Mouse (Mus musculus) CH12.LX (cell line): ENCODE data around the gene Alg9. TPM values are rescaled to one million over a fixed set of nuclear protein-coding genes. Genes with fewer than 3 reads are reported as not detected.

Experiments used
- DNase-seq: peaks from one replicate; pipeline ENCODE4 v3.0.0-alpha.2; 2013; ENCODE audit errors: extremely low read depth
- H3K27ac ChIP-seq: 2 replicates; pipeline ENCODE4 v1.5.1; 2012; ENCODE audit warnings: low read depth, mild to moderate bottlenecking, control low read depth, moderate library complexity; ENCODE audit not compliant: insufficient read depth
- H3K27me3 ChIP-seq: replicated peaks from 2 replicates; pipeline ENCODE3; 2012; ENCODE audit warnings: inconsistent platforms
- H3K36me3 ChIP-seq, 2 experiments: replicated peaks in 1 of 2; 2 replicates each; pipeline versions ENCODE3 to v1.6.1; 2012; ENCODE audit warnings: inconsistent platforms in 1 of 2, low read length in 1 of 2, mild to moderate bottlenecking in 1 of 2, mixed read lengths in 1 of 2, moderate library complexity in 1 of 2; ENCODE audit not compliant: control insufficient read depth in 1 of 2, insufficient read depth in 1 of 2
- H3K4me1 ChIP-seq, 2 experiments: 2 replicates each; pipeline ENCODE4 v1.6.1; 2012; ENCODE audit warnings: inconsistent platforms in 1 of 2, moderate library complexity in 1 of 2; ENCODE audit not compliant: insufficient read depth in 2 of 2, control insufficient read depth in 1 of 2
- H3K4me2 ChIP-seq: 2 replicates; pipeline ENCODE4 v1.6.1; 2012; ENCODE audit warnings: low read depth, mild to moderate bottlenecking, control low read depth; ENCODE audit not compliant: poor library complexity, insufficient read depth, severe bottlenecking
- H3K4me3 ChIP-seq, 3 experiments: fragments of 150-350 bp in 1 of 3; sonication (generic) in 1 of 3; replicated peaks in 1 of 3; 2 replicates each; pipeline versions ENCODE3 to v1.5.1; 2011 to 2012; ENCODE audit warnings: low read depth in 2 of 3, low read length in 2 of 3, mild to moderate bottlenecking in 2 of 3, moderate library complexity in 2 of 3, control low read depth in 1 of 3, improper control_type of control experiment in 1 of 3, inconsistent platforms in 1 of 3, mixed read lengths in 1 of 3; ENCODE audit not compliant: poor library complexity in 1 of 3
- H3K79me2 ChIP-seq: replicated peaks from 2 replicates; pipeline ENCODE4 v1.6.1; 2012; ENCODE audit warnings: mild to moderate bottlenecking, moderate library complexity; ENCODE audit not compliant: control insufficient read depth, poor library complexity, insufficient read depth, severe bottlenecking; ENCODE audit errors: extremely low read depth
- H3K9ac ChIP-seq: 2 replicates; pipeline ENCODE4 v1.6.1; 2012; ENCODE audit warnings: low read depth, mild to moderate bottlenecking, control low read depth, moderate library complexity; ENCODE audit not compliant: insufficient read depth
- H3K9me3 ChIP-seq: replicated peaks from 2 replicates; pipeline ENCODE3; 2012; ENCODE audit warnings: low read length, inconsistent platforms, mixed read lengths
- BHLHE40 ChIP-seq: IDR thresholded peaks from 2 replicates; pipeline ENCODE4 v1.6.1; 2011; ENCODE audit warnings: mild to moderate bottlenecking, low read depth, low read length, improper control_type of control experiment
- CHD2 ChIP-seq: IDR thresholded peaks from 2 replicates; pipeline ENCODE4 v1.6.1; 2011; ENCODE audit warnings: low read length, improper control_type of control experiment
- CTCF ChIP-seq, 2 experiments: IDR thresholded peaks in 1 of 2; conservative IDR thresholded peaks in 1 of 2; 2 replicates each; pipeline ENCODE4 v1.5.1; 2011 to 2012; ENCODE audit warnings: low read depth in 2 of 2, low read length in 2 of 2, improper control_type of control experiment in 1 of 2, inconsistent platforms in 1 of 2, mild to moderate bottlenecking in 1 of 2, moderate library complexity in 1 of 2
- ELF1 ChIP-seq: IDR thresholded peaks from 2 replicates; pipeline ENCODE4 v1.6.1; 2014; ENCODE audit warnings: low read depth, mild to moderate bottlenecking, inconsistent platforms, low read length, improper control_type of control experiment
- ETS1 ChIP-seq: conservative IDR thresholded peaks from 2 replicates; pipeline ENCODE4 v1.6.1; 2012; ENCODE audit warnings: low read depth, mild to moderate bottlenecking, inconsistent platforms, low read length, improper control_type of control experiment, moderate library complexity
- IRF4 ChIP-seq: IDR thresholded peaks from 2 replicates; pipeline ENCODE4 v1.6.1; 2014; ENCODE audit warnings: low read depth, mild to moderate bottlenecking, inconsistent platforms, low read length, improper control_type of control experiment
- JUN ChIP-seq: IDR thresholded peaks from 2 replicates; pipeline ENCODE4 v1.6.1; 2011; ENCODE audit warnings: low read depth, mild to moderate bottlenecking, low read length, improper control_type of control experiment, moderate library complexity; ENCODE audit not compliant: insufficient read depth
- MAFK ChIP-seq: IDR thresholded peaks from 2 replicates; pipeline ENCODE4 v1.6.1; 2011; ENCODE audit warnings: low read length, improper control_type of control experiment; ENCODE audit not compliant: insufficient replicate concordance
- MAX ChIP-seq: IDR thresholded peaks from 2 replicates; pipeline ENCODE4 v1.6.1; 2011; ENCODE audit warnings: low read length, improper control_type of control experiment
- MAZ ChIP-seq: IDR thresholded peaks from 2 replicates; pipeline ENCODE4 v1.6.1; 2012; ENCODE audit warnings: low read depth, mild to moderate bottlenecking, inconsistent platforms, low read length, improper control_type of control experiment, moderate library complexity
- MEF2A ChIP-seq: IDR thresholded peaks from 2 replicates; pipeline ENCODE4 v1.6.1; 2014; ENCODE audit warnings: low read depth, mild to moderate bottlenecking, inconsistent platforms, low read length, improper control_type of control experiment, borderline replicate concordance
- NELFE ChIP-seq: IDR thresholded peaks from 2 replicates; pipeline ENCODE4 v1.6.1; 2011; ENCODE audit warnings: low read depth, low read length, improper control_type of control experiment
- NRF1 ChIP-seq: IDR thresholded peaks from 2 replicates; pipeline ENCODE4 v1.6.1; 2014; ENCODE audit warnings: low read depth, mild to moderate bottlenecking, inconsistent platforms, low read length, improper control_type of control experiment, moderate library complexity
- PAX5 ChIP-seq: IDR thresholded peaks from 2 replicates; pipeline ENCODE4 v1.6.1; 2012; ENCODE audit warnings: low read length, inconsistent platforms, mixed read lengths
- POLR2AphosphoS2 ChIP-seq: IDR thresholded peaks from 2 replicates; pipeline ENCODE4 v1.6.1; 2011; ENCODE audit warnings: low read depth, low read length, improper control_type of control experiment
- RAD21 ChIP-seq: IDR thresholded peaks from 2 replicates; pipeline ENCODE4 v1.6.1; 2011; ENCODE audit warnings: low read depth, mild to moderate bottlenecking, low read length, improper control_type of control experiment, moderate library complexity
- SIN3A ChIP-seq: IDR thresholded peaks from 2 replicates; pipeline ENCODE4 v1.6.1; 2012; ENCODE audit warnings: low read length, improper control_type of control experiment, inconsistent platforms
- SMC3 ChIP-seq: IDR thresholded peaks from 2 replicates; pipeline ENCODE4 v1.6.1; 2011; ENCODE audit warnings: low read depth, low read length, improper control_type of control experiment
- TCF12 ChIP-seq: IDR thresholded peaks from 2 replicates; pipeline ENCODE4 v1.6.1; 2014; ENCODE audit warnings: low read depth, mild to moderate bottlenecking, inconsistent platforms, low read length, improper control_type of control experiment
- USF1 ChIP-seq: IDR thresholded peaks from 2 replicates; pipeline ENCODE4 v1.6.1; 2014; ENCODE audit warnings: low read depth, mild to moderate bottlenecking, inconsistent platforms, low read length, improper control_type of control experiment
- USF2 ChIP-seq: conservative IDR thresholded peaks from 2 replicates; pipeline ENCODE4 v1.6.1; 2011; ENCODE audit warnings: low read depth, low read length, improper control_type of control experiment
- ZC3H11A ChIP-seq: IDR thresholded peaks from 2 replicates; pipeline ENCODE4 v1.6.1; 2012; ENCODE audit warnings: low read depth, mild to moderate bottlenecking, inconsistent platforms, low read length, improper control_type of control experiment
- ZKSCAN1 ChIP-seq: IDR thresholded peaks from 2 replicates; pipeline ENCODE4 v1.6.1; 2012; ENCODE audit warnings: low read depth, inconsistent platforms, low read length, improper control_type of control experiment, borderline replicate concordance
- ZMIZ1 ChIP-seq: IDR thresholded peaks from 2 replicates; pipeline ENCODE4 v1.6.1; 2012; ENCODE audit warnings: low read depth, mild to moderate bottlenecking, inconsistent platforms, low read length, improper control_type of control experiment
- dilution Hi-C: fragments of 300-500 bp; cut with MboI; formaldehyde crosslinking; loops from 2 replicates; pipeline ENCODE4 v1.14.3; 2020; ENCODE audit warnings: low sequenced_read_pairs; ENCODE audit not compliant: extremely low pct_unique_long_range_greater_than_20kb, extremely low pct_ligation_motif_present
- in situ Hi-C: fragments of 300-500 bp; cut with MboI; formaldehyde crosslinking; loops from 3 replicates; pipeline ENCODE4 v1.14.3; 2019; ENCODE audit warnings: low sequenced_read_pairs, low pct_ligation_motif_present, low pct_unique_long_range_greater_than_20kb, mixed read lengths
- polyA plus RNA-seq: library from polyadenylated mRNA; unstranded; fragments of >175 nt; gene quantifications from 2 replicates; pipeline ENCODE4 v1.2.1, GENCODE M21; 2012; ENCODE audit warnings: low read depth; ENCODE audit not compliant: insufficient read length
- total RNA-seq, 2 experiments: library from RNA; depleted of rRNA; stranded (reverse); fragments of 300-350 nt in 1 of 2; fragments of >200 nt in 1 of 2; gene quantifications; 2 replicates each; pipeline ENCODE4 v1.2.3; 2012 to 2014

The Alg9 gene
- total and polyA plus RNA-seq, 3 experiments, result 25.7 to 40.1 (median 39.6) TPM

GRCm38 (mm10) chr9:50865803-50866202 lies 91.0 kb downstream of the Alg9 start:
- dilution Hi-C loops (no loop called here), in situ Hi-C loops (no loop called here)
- H3K4me1 ChIP-seq, result peaks cover 0 to 2% of the 10 kb centered on the region in 2 experiments; a peak in 1 of 4 replicates
- DNase-seq, result no peak
- H3K4me2 ChIP-seq, result no peak overlapping the region
- no peak overlapping the region for H3K9ac ChIP-seq
- TF ChIP-seq JUN, result no peak
- TF ChIP-seq ELF1, result no peak
- TF ChIP-seq MAX, result no peak
- no peak for TF ChIP-seq ETS1
- no peak for TF ChIP-seq NRF1
- no peak for TF ChIP-seq NELFE
- no peak for TF ChIP-seq BHLHE40
- no peak for TF ChIP-seq MAFK
- TF ChIP-seq MEF2A, result no peak
- no peak for TF ChIP-seq ZMIZ1
- H3K27ac ChIP-seq, result no peak overlapping the region
- no peak overlapping the region for H3K4me3 ChIP-seq
- peaks cover 3% of the 10 kb centered on the region; the same call in 1 of the 2 replicates for H3K79me2 ChIP-seq
- H3K36me3 ChIP-seq, result peaks cover 80 to 93% of the 10 kb centered on the region in 2 experiments
- H3K9me3 ChIP-seq, result no peaks in the 10 kb centered on the region
- H3K27me3 ChIP-seq, result no peaks in the 10 kb centered on the region

- peaks cover 3% of the 10 kb centered on the region; the same call in 1 of the 2 replicates for H3K79me2 ChIP-seq
- H3K36me3 ChIP-seq, result peaks cover 73 to 86% of the 10 kb centered on the region in 2 experiments
- no peak overlapping the region for H3K4me3 ChIP-seq
- in situ Hi-C loops, result no loop called here
- no peak overlapping the region for H3K9ac ChIP-seq
- no peak overlapping the region for H3K27ac ChIP-seq
- dilution Hi-C loops, result no loop called here
- H3K9me3 ChIP-seq, result no peaks in the 10 kb centered on the region
- no peaks in the 10 kb centered on the region for H3K27me3 ChIP-seq
- no peak overlapping the region for H3K4me2 ChIP-seq
- TF ChIP-seq ZMIZ1 (no peak), MAX (no peak), POLR2AphosphoS2 (no peak), PAX5 (no peak), USF2 (no peak), MAZ (no peak), RAD21 (no peak), SMC3 (no peak), CHD2 (no peak), NELFE (no peak), JUN (no peak), ZKSCAN1 (no peak), IRF4 (no peak), CTCF (conservative IDR thresholded peaks at IDR 0.05 in 1 of 2, IDR thresholded peaks at IDR 0.05 in 1 of 2; ENCODE audit: low read depth in 2 of 2, low read length in 2 of 2) (no peak), USF1 (no peak), ZC3H11A (no peak), TCF12 (no peak), SIN3A (no peak), MEF2A (no peak)
- H3K4me1 ChIP-seq, result peaks cover 0 to 2% of the 10 kb centered on the region in 2 experiments; a peak in 1 of 4 replicates
- DNase-seq, result no peak
Observed at GRCm38 (mm10) chr9:50867015-50867414, 92.2 kb downstream of the Alg9 start.
